Mouse (Mus musculus) liver, embryonic 16.5 days (tissue): ENCODE data around the gene Dennd5b. TPM values are rescaled to one million over a fixed set of nuclear protein-coding genes. Genes with fewer than 3 reads are reported as not detected.

ENCODE experiments used
- ATAC-seq: fragments of 200-750 bp; cut with Nextera tagmentation; 2 replicates; pipeline ENCODE4 v1.8.0; 2017; ENCODE audit warnings: low read depth, mild to moderate bottlenecking, moderate number of reproducible peaks, moderate library complexity
- H3K27ac ChIP-seq: fragments of 300-500 bp; sonication (generic); 2 replicates; pipeline ENCODE4 v1.5.1; 2014; ENCODE audit warnings: mild to moderate bottlenecking, low read length
- H3K27me3 ChIP-seq: fragments of 300-500 bp; sonication (generic); 2 replicates; pipeline ENCODE4 v1.6.1; 2014; ENCODE audit warnings: low read depth, low read length, mixed read lengths; ENCODE audit not compliant: control insufficient read depth, insufficient read depth
- H3K36me3 ChIP-seq: fragments of 300-500 bp; sonication (generic); 2 replicates; pipeline ENCODE4 v1.6.1; 2014; ENCODE audit warnings: mild to moderate bottlenecking; ENCODE audit not compliant: control insufficient read depth, insufficient read depth
- H3K4me1 ChIP-seq: fragments of 300-500 bp; sonication (generic); 2 replicates; pipeline ENCODE4 v1.6.1; 2014; ENCODE audit warnings: low read depth, low read length, mixed read lengths; ENCODE audit not compliant: control insufficient read depth
- H3K4me2 ChIP-seq: fragments of 300-500 bp; sonication (generic); 2 replicates; pipeline ENCODE4 v1.6.1; 2014; ENCODE audit warnings: low read depth, low read length, mixed read lengths
- H3K4me3 ChIP-seq: fragments of 300-500 bp; sonication (generic); 2 replicates; pipeline ENCODE4 v1.5.1; 2014; ENCODE audit warnings: low read depth, mild to moderate bottlenecking, low read length
- H3K9ac ChIP-seq: fragments of 300-500 bp; sonication (generic); 2 replicates; pipeline ENCODE4 v1.6.1; 2014; ENCODE audit warnings: low read depth, low read length
- H3K9me3 ChIP-seq: fragments of 300-500 bp; sonication (generic); replicated peaks from 2 replicates; pipeline ENCODE4 v1.6.1; 2016; ENCODE audit warnings: low read length; ENCODE audit not compliant: control insufficient read depth
- WGBS: fragments of 180-500 bp; shearing (Covaris S2); extraction: QIAGEN DNeasy Blood & Tissue Kit; methylation state at CpG from one replicate; pipeline ENCODE4 v1.1.7; 2014; ENCODE audit not compliant: insufficient replicate concordance; 5-methylcytosine and 5-hydroxymethylcytosine counted together
- polyA plus RNA-seq: library from polyadenylated mRNA; unstranded; fragments of >200 nt; fragmentation: Nextera tagmentation; extraction: Ambion mirVana; gene quantifications from 2 replicates; pipeline ENCODE4 v1.2.1, GENCODE M21; 2015

Gene Dennd5b
- polyA plus RNA-seq, 1 experiment from 2014 or later, result 4.5 TPM

DNA sequence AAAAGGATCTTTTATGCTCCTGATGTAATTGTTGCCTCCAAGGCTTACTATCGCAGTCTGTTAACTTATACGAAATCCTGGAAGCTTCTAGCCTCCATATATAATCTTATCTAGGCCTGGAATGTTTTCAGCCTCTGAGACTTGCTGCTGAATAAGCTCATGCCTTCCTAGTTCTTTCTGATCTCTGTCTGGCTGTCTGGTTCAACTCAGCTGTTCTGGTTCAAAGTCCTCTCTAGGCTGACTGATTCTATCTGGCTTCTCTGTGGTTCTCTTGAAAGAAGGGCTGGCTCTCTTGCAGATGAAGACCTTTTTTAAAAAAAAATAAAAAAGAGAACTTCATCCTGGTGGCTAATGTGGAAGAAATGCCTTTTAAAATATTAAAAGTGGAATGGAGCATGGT, 128.6 kb downstream of the Dennd5b start:
- no peaks in the 10 kb centered on the region for H3K9me3 ChIP-seq
- 60% methylated on average over 2 of the region's 2 CpGs for WGBS
- no peak overlapping the region for H3K9ac ChIP-seq

DNA sequence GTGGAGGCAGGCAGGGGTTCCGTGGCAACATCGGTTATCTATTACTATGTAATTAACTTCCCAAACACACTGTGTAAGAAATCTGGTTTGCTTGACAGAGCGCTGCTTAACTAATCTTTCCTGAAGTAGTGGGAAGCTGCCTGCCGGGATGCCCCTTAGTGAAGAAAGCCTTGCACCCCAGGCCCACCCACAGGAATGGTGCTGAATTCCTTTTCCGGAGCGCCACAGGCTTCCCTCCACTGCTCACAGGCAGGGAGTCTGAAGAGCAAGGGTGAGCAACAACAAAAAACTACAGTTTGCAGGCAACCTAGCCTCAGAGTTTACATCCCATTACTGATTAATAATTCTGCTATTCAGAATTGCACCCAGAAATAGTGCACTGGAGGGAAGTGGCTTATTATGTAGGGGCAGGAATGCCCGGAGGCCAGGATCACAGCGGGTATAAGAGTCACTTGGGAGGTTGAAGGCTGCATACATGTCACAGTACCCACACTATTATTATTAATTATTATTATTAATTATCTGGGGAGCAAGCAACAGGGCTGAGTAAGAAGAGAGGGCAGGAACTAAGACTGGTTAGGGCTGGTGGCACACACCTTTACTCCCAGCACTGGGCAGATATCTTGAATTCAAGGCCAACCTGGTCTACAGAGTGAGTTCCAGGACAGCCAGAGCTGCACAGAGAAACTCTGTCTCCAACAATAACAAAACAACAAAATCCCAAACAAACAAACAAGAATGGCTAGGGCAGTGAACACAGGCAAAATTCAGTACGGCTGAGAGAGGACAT, 129.2 kb downstream of the Dennd5b start:
- Histone ChIP-seq H3K9ac (no peak overlapping the region), H3K27ac (no peak overlapping the region), H3K9me3 (no peaks in the 10 kb centered on the region), H3K4me3 (no peak overlapping the region), H3K4me1 (no peaks in the 10 kb centered on the region; the same call in none of the 2 replicates), H3K4me2 (no peak overlapping the region), H3K36me3 (no peaks in the 10 kb centered on the region), H3K27me3 (no peaks in the 10 kb centered on the region)
- ATAC-seq, result no peak
- WGBS, result 52% methylated on average over 9 of the region's 9 CpGs

More for the DNA sequence above, 128.6 kb downstream of the Dennd5b start:
- Histone ChIP-seq H3K27me3 (no peaks in the 10 kb centered on the region), H3K4me1 (no peaks in the 10 kb centered on the region; the same call in none of the 2 replicates), H3K4me3 (no peak overlapping the region), H3K36me3 (no peaks in the 10 kb centered on the region), H3K4me2 (no peak overlapping the region), H3K27ac (no peak overlapping the region)
- ATAC-seq, result no peak

DNA sequence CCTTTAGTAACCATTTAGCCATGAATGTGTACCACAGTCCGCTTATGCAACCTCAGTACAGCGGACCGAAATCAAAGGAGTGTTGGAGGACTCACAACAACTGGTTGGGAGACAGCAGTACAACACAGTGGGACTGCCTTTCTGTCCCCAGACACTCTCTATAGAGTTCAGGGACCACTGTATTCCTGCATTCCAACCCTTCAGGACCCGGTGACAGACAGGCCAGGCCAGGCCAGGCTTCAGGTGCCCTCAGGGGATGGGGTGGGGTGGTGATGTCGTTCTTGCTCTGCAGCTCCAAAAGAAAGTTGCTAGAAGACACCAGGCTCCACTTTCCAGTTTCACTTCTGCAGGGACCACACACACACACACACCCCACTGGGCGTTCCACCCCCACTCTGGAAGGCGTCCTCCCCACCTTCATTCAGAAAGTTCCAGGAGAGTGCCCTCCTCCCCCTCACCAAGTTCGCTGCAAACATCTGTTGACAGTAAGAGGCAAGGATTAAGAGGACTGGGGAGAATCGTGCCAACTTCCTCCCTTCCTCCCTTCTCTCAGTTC, 130.0 kb downstream of the Dennd5b start:
- Histone ChIP-seq H3K4me2 (no peak overlapping the region), H3K4me3 (no peak overlapping the region), H3K27ac (no peak overlapping the region), H3K27me3 (no peaks in the 10 kb centered on the region), H3K36me3 (no peaks in the 10 kb centered on the region), H3K9me3 (no peaks in the 10 kb centered on the region), H3K4me1 (no peaks in the 10 kb centered on the region; the same call in none of the 2 replicates), H3K9ac (no peak overlapping the region)
- ATAC-seq, result no peak
- WGBS, result 41% methylated on average over 9 of the region's 9 CpGs

DNA sequence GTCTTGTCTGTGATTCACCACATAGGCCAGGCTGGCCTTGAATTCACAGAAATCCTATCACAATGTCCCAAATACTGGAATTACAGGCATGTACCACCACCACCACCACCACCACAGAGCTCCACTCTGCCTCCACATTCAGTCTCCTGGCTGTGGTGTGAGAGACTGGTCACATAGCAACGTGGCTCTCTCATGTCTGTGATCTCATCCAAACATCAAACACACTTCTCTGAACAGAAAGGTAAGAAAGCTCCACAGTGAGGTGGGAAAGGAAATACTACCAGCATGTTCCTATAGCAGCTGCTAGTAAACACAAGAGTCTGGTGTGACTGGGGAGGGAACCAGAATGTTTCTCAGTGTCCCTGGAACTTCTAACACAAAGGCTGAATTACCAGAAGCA, 140.2 kb downstream of the Dennd5b start:
- no peaks in the 10 kb centered on the region for H3K36me3 ChIP-seq
- no peaks in the 10 kb centered on the region for H3K4me1 ChIP-seq
- H3K9ac ChIP-seq, result no peak overlapping the region
- H3K27me3 ChIP-seq, result no peaks in the 10 kb centered on the region
- WGBS, result 22% methylated on average over 1 of the region's 1 CpGs
- H3K4me3 ChIP-seq, result no peak overlapping the region
- H3K4me2 ChIP-seq, result no peak overlapping the region
- ATAC-seq, result no peak
- no peak overlapping the region for H3K27ac ChIP-seq
- no peaks in the 10 kb centered on the region for H3K9me3 ChIP-seq

DNA sequence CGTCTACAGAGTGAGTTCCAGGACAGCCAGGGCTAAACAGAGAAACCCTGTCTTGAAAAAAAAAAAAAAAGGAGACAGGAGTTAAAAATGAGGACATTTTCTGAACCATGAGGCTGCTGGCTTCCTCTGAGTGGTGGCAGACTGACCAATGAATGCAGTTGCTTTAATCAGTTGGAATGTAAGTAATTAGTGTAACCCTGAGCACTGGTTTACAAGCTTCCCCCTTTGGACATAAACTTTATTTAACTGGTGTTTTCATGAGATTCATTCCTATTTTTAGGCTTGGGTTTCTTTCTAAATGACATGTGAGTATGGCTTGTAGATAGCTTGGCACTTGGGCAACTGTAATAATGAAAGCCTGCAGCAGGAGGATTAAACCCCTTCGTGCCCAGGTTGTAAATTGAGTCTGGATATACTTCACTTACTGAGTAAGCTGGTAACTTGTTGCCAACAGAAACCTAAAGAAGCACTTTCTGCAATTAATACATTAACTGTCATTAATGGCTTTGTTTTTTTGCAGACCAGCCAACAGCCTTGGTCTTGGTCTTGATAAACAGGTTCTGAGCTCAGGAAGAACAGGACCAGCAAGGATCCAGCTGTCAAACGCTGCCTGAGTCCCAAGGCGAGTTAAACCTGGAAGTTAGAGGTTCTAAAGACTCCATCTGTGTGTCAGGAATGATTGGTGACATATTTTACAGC, 141.8 kb downstream of the Dennd5b start:
- no peak overlapping the region for H3K27ac ChIP-seq

DNA sequence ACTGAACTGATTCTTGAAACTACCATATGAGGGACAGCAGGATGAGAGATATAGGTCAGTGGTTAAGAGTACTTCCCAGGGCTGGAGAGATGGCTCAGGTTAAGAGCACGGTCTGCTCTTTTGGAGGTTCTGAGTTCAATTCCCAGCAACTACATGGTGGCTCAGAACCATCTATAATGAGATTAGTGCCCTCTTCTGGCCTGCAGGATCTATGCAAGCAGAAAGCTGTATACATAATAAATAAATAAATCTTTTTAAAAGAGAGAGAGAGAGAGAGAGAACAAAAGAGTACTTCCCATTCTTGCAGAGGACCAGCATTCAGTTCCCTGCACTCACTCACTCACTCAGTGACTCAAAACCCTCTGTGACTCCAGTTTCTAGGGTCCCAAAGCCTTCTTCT, 142.8 kb downstream of the Dennd5b start:
- no peak overlapping the region for H3K27ac ChIP-seq
- no peak for ATAC-seq
- H3K9me3 ChIP-seq, result no peaks in the 10 kb centered on the region
- H3K27me3 ChIP-seq, result no peaks in the 10 kb centered on the region
- no peak overlapping the region for H3K4me2 ChIP-seq
- peaks cover 2% of the 10 kb centered on the region; the same call in 1 of the 2 replicates for H3K4me1 ChIP-seq
- no peaks in the 10 kb centered on the region for H3K36me3 ChIP-seq
- 68% methylated on average over 1 of the region's 1 CpGs for WGBS
- H3K9ac ChIP-seq, result no peak overlapping the region
- H3K4me3 ChIP-seq, result no peak overlapping the region

More for the DNA sequence above, 141.8 kb downstream of the Dennd5b start:
- no peak for ATAC-seq
- Histone ChIP-seq H3K27me3 (no peaks in the 10 kb centered on the region), H3K9me3 (no peaks in the 10 kb centered on the region), H3K9ac (no peak overlapping the region), H3K36me3 (no peaks in the 10 kb centered on the region), H3K4me3 (no peak overlapping the region), H3K4me1 (peaks cover 2% of the 10 kb centered on the region; the same call in 1 of the 2 replicates), H3K4me2 (no peak overlapping the region)
- whole genome bisulfite sequencing, result 46% methylated on average over 4 of the region's 4 CpGs

DNA sequence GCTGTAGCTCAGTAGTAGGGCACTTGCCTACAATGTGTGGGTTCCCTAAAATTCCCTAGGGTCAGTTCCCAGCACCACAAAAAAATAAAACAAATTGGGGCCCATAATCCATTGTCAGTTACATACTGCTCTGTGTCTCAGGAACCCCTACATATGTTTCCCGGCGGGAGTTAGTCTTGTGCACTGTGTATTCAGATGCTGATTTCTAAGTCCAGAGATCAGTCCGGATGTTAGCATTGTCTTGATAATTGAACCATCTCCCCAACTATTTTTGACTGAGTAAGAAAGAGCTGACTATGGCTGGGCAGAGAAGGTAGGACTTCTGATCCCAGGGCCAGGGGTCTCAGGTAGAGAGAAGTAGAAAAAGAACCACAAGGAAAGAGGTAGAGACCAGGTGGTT, 144.4 kb downstream of the Dennd5b start:
- no peak for ATAC-seq
- WGBS, result 77% methylated on average over 3 of the region's 3 CpGs
- Histone ChIP-seq H3K9me3 (no peaks in the 10 kb centered on the region), H3K27me3 (no peaks in the 10 kb centered on the region), H3K27ac (no peak overlapping the region), H3K4me2 (no peak overlapping the region), H3K4me1 (peaks cover 2% of the 10 kb centered on the region; the same call in 1 of the 2 replicates), H3K4me3 (no peak overlapping the region), H3K36me3 (no peaks in the 10 kb centered on the region), H3K9ac (no peak overlapping the region)

DNA sequence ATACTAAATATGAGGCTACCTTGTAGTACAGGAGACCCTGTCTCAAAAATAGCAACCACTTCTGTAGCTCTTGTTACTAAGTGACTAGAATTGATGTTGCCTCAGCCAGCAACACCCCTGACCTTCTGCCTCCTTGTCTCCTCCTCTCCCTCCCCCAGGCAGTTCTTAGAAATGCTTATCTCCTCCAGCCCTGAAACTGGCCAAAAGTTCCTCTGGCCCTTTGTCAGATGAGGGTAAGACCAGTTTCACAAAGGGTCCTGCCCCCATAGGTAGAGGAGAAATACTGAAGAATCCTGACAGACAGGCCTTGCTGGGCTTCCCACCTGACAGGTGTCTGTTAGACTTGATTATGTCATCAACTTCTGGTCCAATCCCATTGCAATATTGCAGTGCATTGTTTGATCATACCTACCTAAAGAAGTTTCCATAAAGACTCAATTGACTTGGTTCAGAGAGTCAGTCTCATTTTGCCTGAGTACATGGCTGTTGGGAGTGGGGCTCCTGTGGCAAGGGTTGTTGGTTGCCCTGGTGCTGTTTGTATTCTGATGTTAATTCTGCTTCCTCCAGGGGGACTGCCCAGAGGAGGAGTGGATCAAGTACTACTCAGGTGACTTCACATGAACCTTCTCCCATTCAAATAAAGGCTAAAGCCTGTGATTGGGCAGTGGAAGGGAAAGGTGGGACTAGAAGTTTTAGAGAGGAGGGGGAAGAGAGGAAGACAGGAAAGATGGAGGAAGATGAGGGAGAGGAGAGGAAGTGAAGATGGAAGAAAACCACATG, 145.6 kb downstream of the Dennd5b start:
- no peak overlapping the region for H3K27ac ChIP-seq
- H3K4me2 ChIP-seq, result no peak overlapping the region
- no peak for ATAC-seq
- no peak overlapping the region for H3K4me3 ChIP-seq
- no peaks in the 10 kb centered on the region for H3K36me3 ChIP-seq
- no peaks in the 10 kb centered on the region for H3K27me3 ChIP-seq
- no peaks in the 10 kb centered on the region for H3K9me3 ChIP-seq
- no peak overlapping the region for H3K9ac ChIP-seq
- peaks cover 2% of the 10 kb centered on the region; the same call in 1 of the 2 replicates for H3K4me1 ChIP-seq
